Mouse (Mus musculus) ES-E14 (cell line): ENCODE data around the gene Ptger2.

Experiments used
- MAFK ChIP-seq: IDR thresholded peaks from 2 replicates; pipeline ENCODE4 v1.6.1; 2014; ENCODE audit warnings: mild to moderate bottlenecking, low read depth, low read length, inconsistent platforms; ENCODE audit not compliant: insufficient read depth
- ZNF384 ChIP-seq: IDR thresholded peaks from 2 replicates; pipeline ENCODE4 v1.6.1; 2012; ENCODE audit warnings: low read depth, low read length, inconsistent platforms

- no peak for TF ChIP-seq MAFK
- no peak for TF ChIP-seq ZNF384
Observed at GRCm38 (mm10) chr14:44986248-44986647, 1.7 kb upstream of the Ptger2 start.
